Mouse (Mus musculus) bone marrow, adult 2 months (tissue): ENCODE results near the gene Blmh.

Experiments used
- CTCF ChIP-seq: fragments of 200-500 bp; IDR thresholded peaks from 2 replicates; pipeline ENCODE4 v1.5.1; 2011; ENCODE audit warnings: low read length, control low read depth; ENCODE audit not compliant: control insufficient read depth, insufficient read depth
- POLR2A ChIP-seq: fragments of 200-500 bp; IDR thresholded peaks from 2 replicates; pipeline ENCODE4 v1.6.1; 2011; ENCODE audit warnings: low read depth, mild to moderate bottlenecking, control low read depth, low read length, borderline replicate concordance; ENCODE audit not compliant: control insufficient read depth

- TF ChIP-seq POLR2A = no peak
- no peak for TF ChIP-seq CTCF
Measured at GRCm38 (mm10) chr11:76974680-76975319, 50.2 kb downstream of the Blmh start.
